Mouse (Mus musculus) megakaryocyte, embryonic 14.5 days (primary cell): ENCODE measurements around the gene Emc6.

ENCODE experiments used
- FLI1 ChIP-seq: IDR thresholded peaks from 2 replicates; pipeline ENCODE4 v1.6.1; 2012; ENCODE audit warnings: low read length, inconsistent platforms, mixed read lengths
- GATA1 ChIP-seq: IDR thresholded peaks from 3 replicates; pipeline ENCODE4 v1.6.1; 2012; ENCODE audit warnings: mixed read lengths, low read length, inconsistent platforms, borderline replicate concordance

GRCm38 (mm10) chr11:73169231-73169630 lies 7.6 kb downstream of the Emc6 start:
- TF ChIP-seq FLI1 (no peak), GATA1 (no peak)
